Mouse (Mus musculus) brain, embryonic 18.5 days (tissue): ENCODE results near the gene Enc1.
"Not testable (repeated sequence)": the region's sequence is repeated elsewhere in the genome, so short reads cannot be mapped to it uniquely, and the experiment has no call there.

Experiments used
- DNase-seq: peaks from one replicate; pipeline ENCODE4 v3.0.0-alpha.2; 2012; ENCODE audit warnings: low read depth, low spot score

Enc1 gene

DNA sequence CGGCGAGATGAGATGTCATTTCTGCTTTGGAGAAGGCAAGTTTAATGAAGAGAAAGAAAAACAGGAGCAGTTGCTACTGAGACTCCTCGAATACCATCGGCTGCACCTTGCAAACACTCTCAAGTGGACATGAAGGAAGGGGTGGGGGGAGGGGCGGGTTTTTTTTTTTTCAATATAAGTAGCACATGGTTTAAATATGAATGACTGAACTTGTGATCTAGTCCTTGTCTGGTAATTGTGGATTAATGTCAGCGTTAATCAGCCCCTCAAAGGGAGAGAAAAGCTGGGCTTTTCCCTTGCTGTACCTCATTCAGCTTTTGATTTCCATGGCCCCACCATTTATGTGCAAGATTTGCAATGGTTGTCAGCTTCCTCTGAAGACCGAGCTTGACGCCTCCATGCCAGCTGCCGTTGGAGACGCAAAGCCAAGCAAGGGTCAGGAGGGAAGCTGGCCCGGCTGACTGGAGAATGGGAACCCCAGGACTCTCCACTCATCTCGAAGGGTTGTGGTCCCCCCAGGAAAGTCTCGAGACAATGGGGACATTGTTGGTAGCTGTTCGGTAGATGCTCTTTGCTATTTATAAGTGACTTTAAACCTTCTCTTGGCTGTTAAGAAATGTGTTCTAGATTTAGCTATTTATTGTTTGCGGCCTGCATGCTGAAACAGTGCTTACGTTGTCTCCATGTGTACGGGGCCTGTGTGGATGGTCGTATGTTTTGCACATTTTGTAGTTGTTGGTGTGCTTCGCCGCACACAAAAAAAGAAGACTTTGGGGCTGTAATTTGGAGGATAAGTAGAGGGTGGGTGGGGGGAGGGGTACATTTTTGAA, 9.9 kb downstream of the Enc1 start:
- DNase-seq, result no peak

DNA sequence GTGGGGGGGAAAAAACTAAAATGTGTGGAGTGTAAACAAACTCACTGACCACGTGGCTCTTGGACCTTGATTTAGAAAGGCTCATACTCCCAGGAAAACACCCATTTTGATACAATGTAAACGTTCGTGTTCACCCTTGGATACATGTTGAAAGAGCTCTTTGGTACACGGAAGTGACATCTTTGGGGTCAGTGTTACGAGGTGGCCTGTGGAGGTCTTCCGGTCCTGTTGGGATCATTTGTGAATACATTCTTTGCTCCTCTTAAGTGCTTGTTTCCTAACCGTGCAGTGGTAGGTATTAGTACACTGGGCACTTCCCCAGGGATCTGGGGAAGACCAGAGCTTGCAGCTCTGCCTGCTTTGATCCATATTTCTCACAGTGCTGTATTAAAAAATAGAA, 10.8 kb downstream of the Enc1 start:
- no peak for DNase-seq

DNA sequence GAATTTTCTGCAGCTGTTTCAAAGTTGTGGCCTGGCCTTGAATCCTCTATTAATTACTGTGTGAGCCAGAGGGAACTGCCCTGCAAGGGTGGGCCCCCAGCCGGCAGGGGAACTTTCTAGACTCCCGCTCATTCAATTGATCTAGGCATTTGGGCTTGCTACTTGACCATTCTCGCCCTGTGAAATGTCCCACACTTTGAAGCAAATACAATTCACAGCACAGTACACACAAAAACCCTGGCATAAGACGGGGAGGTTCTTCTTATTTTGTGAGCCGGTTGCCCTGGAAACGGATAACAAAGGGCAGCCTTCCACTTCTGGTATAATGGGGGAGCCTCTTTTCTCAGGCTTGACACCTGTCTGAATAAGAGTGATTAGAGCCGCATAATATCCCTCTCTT, 11.6 kb downstream of the Enc1 start:
- no peak for DNase-seq

DNA sequence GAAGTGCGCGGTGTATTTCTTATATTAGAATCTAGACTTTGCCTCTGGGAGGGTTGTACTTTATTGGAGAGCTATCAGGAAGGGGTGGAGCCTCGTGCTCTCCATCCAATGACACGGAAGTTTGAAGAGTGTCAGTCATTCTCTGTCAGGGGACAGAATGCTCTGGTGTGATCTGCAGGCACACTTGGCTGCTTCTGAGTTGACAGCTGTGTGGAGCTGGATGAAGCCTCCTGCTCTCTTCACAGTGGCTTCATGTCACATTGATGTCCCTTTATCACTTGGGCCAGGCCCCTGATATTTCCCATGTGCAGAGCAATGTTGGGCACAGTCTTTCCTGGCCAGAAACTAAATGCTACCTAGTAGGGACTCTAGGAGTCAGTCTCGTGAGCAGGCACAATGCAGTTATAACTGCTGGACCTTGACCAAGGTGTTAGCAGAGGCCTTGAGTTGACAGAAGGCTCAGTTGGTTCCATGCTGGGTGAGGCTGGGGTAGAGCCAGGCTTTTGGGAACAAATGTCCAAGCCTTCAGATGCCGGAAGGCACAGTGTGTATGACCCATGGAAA, 12.6 kb downstream of the Enc1 start:
- no peak for DNase-seq

DNA sequence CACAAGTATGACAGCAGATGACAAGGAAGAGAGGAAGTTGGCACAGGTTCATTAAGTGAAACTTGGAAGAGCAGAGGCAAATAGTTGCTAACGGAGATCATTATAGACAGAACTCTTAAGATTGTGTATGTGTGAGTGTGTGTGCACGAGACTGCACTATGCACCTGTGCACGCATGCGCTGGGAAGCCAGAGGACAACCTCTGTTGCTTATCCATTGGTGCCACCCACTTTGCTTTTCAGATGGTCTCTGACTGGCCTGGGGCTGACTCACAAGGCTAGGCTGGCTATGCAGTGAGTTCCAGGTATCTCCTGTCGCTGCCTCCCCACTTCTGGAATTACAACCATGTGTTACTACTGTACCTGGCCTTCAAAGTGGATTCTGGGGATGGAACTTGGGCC, 13.1 kb downstream of the Enc1 start:
- no peak for DNase-seq

DNA sequence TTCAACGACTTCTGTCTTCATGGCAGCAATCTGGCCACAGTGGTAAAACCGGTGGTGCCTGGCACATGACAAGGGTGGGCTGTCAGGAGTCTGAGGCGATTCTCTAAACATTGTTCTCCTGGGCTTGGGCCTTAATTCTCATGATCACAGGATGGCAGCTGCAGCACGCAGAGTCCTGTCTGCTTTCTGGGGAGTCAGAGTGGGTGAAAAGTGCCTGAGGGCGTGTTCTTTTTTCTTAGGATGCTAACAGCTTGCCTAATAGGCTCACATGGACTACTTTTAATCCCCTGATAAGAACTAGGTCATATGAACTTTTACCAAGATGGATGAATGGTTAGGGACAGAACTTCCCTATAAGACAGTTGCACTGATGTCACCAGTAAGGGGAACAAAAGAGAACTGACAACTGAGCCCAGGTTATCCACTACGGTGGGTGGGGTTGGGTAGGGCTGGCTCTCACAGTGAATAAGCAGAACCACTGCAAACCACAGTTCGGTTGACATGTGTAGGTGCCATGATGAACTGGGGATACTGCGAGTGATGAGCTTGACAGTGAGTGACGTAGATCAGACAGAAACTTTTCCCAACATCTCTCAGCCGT, 13.8 kb downstream of the Enc1 start:
- no peak for DNase-seq

DNA sequence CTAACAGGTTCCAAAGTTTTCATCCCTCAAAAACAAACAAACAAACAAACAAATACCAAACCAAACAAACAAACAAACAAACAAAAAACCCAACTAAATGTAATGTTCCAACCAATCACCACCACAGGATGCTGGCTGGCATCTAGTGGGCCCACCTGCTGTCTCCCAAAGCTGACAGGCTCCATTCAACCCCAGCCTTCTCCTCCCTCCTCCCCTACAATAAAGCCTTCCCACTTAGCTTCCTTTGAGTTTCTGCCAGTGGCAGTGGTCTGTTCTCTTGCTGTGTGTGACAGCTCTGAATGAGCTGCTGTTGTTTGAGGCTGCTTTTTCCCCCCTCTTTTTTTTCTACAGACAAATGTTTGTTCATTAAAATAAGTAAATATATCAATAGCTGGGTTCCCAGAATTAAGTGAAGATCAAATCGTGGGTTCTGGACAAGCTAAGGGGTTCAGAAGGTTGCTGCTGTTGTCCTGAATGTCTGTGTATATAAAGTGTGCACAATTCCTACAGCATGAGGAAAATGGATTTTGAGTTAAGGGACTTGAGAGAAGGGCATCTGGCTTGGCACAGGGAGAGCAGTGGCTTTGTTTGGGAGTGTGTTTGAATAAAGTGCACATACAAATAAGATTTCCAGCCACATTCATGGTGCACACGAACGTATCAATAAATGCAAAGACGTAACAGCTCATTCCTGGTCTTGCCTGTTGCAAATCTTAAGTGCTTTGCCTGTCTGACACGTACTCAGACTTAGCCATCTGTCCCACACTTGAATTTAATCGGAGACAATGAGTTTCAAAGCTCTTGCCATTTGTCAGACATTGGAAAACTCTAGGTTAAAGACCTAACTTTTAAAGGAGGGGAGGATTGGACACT, 15.3 kb downstream of the Enc1 start:
- DNase-seq, result no peak

DNA sequence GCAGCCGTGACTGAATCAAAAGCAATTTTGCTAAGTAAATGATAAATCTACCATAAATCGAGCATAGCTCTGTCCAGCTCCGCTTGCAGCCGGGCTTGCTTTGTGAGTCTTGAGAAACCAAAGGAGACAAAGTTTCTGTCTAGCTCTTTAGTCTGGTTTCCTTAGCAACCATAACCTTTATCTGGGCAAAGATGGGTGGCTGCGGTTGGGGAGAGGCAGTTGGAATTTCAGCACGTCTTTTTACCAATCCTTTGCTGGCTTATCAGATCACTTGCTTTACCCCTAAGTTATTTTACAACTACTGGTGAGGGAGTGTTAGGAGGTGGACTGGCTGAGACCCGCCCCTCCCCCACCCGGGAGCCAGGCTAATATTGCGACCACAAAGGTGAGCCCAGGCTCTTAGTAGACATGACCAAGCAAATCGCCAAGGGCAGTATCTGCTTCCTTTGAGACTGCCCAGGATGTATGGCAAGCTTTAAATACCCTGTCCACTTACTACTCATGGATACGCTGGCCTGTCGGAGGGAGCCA, 16.0 kb downstream of the Enc1 start:
- no peak for DNase-seq

DNA sequence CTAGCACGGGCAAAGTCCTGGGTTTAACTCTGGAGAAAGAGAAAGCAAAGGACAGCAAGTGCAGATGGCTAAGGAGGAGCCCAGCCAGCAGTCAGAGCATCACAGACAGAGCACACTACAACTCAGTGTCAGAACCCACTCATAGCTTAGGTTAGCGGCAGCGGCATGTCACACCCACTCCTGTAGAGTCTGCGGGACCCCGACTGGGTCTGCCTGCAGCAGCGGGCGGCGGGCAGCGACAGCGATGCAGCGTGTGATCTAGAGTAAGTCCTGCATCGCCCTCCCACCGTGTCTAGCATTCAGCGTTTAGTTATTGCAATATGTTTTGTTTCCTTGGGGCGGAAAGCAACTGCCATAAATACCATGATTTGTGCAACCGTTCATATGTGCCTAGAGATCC, 18.4 kb downstream of the Enc1 start:
- no peak for DNase-seq

DNA sequence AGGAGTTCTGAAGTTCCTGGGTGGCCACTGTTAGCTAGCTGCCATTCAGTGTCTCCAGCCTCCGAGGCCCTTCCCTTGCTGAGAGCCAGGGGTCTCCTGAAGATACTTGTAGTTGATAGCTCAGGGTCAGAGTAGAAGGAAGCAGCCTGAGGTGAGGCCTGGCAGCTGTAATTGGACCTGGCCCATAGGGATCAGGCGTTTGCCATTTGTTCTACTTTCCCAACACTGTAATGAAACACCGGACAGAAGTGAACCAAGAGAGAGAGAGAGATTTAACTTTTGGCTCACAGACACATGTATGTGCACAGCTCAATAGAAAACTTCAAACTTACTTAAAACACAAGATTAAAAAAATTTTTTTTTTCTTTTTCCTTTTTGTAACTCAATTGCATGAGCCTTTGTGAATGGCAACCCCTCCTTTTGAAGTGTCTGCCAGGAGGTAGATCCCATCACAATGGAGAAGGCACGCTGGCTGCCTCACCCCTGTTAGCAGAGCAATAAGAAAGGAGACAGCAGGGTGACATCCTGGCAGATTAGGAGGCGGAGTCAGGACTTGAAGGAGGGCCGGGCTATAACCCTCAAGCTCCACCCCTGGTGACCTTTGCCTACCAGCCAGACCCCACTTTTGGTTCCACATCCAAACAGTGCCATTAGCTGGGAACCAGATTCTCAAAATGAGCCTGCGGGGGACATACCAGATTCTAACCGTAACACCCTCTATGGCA, 19.7 kb downstream of the Enc1 start:
- no peak for DNase-seq

DNA sequence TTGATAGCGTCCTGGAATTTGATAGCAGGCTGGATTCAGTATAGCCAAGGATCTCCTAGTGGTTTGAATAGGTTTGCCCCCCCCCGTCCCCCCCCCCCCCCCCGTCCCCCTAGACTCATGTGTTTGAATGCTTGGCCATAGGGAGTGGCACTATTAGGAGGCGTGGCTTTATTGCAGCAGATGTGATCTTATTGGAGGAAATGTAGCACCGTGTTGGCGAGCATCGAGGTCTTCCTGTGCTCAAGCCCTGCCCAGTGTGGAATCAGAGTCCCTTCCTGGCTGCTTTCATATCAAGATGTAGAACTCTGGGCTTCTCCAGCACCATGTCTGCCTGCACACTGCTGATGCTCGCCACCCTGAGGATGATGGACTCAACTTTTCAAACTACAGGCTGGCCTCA, 20.6 kb downstream of the Enc1 start:
- DNase-seq, result no peak

DNA sequence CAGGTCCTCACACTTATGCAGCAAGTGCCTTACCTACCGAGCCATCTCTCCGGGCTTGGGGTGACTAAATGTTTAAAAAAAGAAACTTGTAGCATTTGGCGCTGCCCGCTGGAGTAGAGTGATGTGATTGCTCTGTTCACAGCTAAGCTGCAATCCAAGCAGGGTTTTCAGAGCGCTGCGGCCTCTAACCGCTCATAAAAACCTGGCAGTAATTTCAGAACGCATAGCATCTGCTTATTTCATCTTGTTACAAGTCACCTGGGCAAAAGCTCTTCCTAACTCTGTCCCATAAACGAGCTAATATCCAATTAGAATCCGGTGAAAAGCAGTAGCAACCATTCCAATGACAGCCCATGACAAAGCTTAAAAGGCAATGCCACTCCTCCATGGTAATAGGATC, 21.8 kb downstream of the Enc1 start:
- DNase-seq, result no peak

DNA sequence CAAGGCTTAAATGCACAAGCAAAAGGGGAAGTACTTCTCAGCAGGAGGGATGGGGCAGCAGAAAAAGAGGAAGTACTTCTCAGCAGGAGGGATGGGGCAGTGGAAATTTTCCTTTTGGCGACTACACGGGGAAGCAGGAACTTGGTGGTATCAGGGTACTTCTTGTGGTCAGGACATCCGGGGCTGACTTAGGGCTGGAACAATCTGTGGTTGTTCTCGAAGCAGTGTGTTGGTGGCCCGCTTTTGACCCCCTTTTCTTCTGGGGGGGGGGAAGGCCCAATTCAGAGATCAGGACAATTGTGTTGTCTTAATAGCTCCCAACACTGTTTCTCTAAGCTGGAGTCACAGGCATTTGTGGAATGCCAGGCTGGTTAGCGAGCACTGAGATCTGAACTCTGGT, 24.6 kb downstream of the Enc1 start:
- DNase-seq, result not testable (repeated sequence)

DNA sequence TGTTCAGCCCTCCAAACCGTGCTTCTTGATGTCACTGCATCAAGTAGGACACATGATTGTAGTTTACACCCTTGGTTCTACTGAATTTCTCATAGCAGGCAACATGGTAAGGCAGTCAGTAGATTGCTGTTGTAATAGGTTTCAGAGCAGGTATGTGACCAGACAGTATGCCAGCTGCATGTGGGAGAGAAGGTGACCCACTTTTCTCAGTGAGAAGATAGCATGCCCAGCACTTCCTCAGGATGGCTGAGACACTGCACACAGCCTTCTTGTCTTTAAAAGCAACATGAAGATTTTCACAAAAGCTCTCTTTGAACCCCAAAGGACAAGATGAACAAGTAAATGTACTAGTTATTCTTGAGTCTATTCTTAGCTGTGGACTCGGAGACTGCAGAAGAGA, 29.8 kb downstream of the Enc1 start:
- no peak for DNase-seq

DNA sequence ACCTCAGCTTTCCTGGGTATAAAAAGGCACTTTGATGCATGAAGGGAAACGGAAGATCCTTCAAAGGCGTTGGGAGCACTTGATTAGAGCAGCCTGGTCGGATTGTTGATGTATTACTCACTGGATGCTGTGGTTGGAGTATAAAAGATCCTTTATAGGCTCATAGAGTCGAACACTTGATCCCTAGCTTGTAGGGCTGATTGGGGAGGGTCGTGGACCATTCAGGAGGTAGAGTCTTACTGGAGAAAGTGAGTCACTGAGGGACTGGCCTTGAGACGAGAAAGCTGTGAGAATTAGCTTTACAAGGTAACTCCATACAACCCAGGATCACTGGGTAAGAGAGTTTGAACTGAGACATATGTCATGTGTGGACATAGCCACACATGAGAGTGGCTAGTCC, 30.7 kb downstream of the Enc1 start:
- no peak for DNase-seq

DNA sequence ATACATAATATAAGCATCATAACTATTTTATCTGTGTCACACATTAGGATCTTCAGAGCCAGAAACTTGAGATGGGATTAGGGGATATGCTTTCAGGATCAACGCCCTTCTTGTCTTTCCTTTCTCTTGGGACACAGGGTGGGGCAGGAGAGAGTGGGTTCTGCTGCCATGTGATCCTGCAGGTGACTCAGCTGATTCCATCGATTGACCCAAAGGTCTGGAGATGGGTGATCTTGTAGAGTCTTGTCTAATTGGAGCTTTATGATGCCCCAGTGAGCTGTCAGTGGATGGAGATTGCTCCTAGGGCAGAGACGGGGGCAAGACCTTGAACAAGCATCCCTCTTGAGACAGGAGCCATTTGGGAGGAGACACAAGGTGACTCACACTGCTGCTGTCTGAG, 33.9 kb downstream of the Enc1 start:
- no peak for DNase-seq

DNA sequence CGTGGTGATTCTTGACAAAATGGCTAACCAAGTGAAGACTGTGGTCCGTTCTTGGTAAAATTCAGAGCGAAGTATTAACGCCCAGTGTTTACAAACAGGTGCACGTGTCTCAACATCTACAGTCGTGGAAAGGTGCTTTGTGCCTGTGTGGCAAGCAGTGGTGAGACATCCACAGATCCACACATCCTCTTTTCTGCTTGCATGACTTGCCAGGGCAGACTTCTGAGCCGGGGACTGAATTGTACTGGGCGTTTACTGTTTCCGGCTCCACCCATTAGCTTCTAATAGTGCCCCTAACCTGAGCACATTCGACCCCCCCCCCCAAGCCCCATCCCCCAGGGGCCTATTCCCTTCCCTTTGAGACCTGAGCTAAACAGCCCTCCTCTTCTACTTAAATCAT, 34.6 kb downstream of the Enc1 start:
- no peak for DNase-seq

DNA sequence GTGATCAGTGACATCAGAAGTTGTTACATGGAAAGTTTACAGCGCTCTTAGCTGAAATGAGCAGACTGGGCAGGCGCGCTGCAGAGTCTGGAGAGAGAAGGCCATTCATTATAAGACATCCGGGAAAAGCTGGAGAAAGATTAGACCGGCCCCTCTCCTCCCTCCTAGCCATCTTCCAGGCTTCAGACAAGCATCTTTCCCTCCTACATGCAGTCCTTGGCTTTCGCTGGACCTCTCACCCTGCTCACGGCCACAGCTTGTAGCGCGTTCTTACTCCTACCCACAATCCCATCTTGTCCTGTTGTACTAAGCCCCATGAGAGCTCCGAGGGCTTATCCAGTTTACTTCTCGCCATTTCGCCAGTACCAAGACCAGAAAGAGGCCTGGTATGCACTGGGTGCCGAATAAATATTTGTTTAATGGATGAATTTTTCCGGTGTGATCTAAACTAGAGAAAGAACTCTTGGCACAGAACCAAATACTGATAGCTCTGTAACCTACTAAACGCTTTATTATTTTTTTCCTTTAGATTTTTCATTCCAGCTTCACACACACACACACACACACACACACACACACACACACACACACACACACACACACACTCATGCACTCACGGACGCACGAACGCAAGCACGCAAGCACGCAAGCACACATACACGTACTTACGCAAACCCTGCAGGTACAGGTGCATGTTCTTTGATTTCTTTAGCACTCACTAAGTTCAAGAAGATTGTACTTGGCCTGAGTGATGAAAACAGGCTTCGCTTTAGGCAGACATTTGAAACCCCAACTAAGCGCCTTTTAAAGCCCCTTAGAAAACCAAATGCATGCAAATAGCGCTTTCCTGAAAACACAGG, 41.4 kb downstream of the Enc1 start:
- no peak for DNase-seq

DNA sequence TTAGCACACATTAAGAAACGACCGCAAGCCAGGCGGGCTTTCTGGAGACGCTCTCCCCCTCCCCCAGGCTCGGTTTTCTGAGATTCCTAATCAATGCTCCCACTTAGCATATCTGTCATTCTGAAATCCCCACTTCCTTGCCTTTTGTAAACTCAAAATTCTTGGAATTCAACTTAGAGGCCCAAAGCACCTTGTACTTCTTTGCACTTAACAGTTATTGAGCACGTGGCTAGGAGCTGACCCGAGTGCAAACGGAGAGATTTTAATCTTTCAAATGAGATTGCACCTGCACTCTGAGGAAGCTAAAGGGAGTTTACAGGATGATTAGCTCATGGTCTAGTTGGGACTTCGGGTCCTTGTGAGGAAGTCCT, 42.0 kb downstream of the Enc1 start:
- DNase-seq, result no peak

DNA sequence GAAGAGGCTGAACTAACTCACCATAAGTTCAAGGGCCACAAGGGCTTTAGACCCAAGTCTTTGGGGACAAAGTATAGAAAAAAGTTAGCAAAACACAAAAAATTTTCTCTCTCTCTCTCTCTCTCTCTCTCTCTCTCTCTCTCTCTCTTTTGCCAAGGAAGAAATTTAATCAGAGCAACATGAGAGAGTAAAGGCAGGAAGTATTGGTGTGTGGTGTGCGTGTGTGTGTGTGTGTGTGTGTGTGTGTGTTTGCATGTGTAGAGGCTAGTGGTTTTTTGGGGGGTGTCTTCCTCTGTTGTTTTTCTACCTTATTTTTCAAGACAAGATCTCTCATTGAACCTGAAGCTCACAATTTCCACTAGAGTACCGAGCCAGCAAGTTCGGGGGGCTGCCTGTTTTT, 46.1 kb downstream of the Enc1 start:
- no peak for DNase-seq
